Mouse (Mus musculus) thymus, adult 2 months (tissue): ENCODE data around the gene Medag.

Experiments used
- CTCF ChIP-seq: fragments of 200-500 bp; IDR thresholded peaks from 2 replicates; pipeline ENCODE4 v1.5.1; 2012; ENCODE audit warnings: mild to moderate bottlenecking, control low read depth, low read length, moderate library complexity, borderline replicate concordance; ENCODE audit not compliant: control insufficient read depth, poor library complexity, insufficient read depth; ENCODE audit errors: extremely low read depth
- POLR2A ChIP-seq: fragments of 200-500 bp; IDR thresholded peaks from 2 replicates; pipeline ENCODE4 v1.6.1; 2012; ENCODE audit warnings: mild to moderate bottlenecking, low read length, control low read depth, moderate library complexity; ENCODE audit not compliant: control insufficient read depth, poor library complexity, insufficient read depth; ENCODE audit errors: extremely low read depth

DNA sequence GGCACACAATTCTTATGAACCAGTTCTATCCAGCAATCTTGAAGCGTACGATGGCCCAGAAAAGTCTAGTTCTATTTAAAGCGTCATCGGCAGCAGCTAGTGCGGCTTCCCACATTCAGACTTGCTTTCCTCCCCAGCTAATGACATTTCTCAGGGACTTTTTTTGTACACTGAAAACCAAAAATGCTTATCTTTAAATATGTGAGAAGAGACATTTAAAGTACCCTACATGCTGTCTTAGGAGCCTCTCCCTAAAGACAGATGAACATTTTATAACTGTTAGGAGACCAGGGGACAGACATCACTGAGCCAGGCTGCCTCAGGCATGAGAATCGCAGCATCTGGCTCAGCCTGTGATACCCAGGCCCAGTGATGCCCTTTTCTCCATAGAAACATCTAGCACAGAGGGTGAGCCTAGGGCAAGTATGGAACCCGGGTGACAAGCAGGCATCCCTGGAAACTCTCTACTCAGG lies 39.7 kb downstream of the Medag start:
- TF ChIP-seq POLR2A (no peak), CTCF (no peak)
